Mouse (Mus musculus): ENCODE results near the gene Pom121l2.
"Not testable (repeated sequence)": the region's sequence is repeated elsewhere in the genome, so short reads cannot be mapped to it uniquely, and the experiment has no call there.

DNA sequence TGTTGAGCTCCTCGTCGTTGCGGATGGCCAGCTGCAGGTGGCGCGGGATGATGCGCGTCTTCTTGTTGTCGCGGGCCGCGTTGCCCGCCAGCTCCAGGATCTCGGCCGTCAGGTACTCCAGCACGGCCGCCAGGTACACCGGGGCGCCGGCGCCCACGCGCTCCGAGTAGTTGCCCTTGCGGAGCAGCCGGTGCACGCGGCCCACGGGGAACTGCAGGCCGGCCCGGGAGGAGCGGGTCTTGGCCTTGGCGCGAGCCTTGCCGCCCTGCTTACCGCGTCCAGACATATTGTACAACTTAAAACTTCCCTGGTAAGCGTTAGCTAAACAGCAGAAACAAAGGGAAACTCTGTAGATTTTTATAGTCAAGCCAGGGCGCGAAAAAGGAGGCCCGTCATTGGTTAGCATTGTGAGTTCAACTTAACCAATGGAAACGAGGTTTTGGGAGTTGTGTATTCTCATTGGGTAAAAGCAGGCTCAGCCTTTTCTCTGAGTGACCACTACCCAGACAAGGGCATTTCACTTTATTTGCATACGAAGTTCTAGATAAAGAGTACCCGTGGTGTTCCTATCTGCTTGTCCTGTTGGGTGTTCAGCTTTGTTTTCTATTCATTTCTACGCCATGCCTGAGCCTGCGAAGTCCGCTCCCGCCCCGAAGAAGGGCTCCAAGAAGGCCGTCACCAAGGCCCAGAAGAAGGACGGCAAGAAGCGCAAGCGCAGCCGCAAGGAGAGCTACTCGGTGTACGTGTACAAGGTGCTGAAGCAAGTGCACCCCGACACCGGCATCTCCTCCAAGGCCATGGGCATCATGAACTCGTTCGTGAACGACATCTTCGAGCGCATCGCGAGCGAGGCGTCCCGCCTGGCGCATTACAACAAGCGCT lies 54.5 kb downstream of the Pom121l2 start, which contains the start of the genes Hist1h2ah and Hist1h2bk:
- TF ChIP-seq CTCF (IDR thresholded peaks at IDR 0.05; ENCODE audit: control insufficient read depth, insufficient read depth, insufficient read length); MYOG (IDR thresholded peaks at IDR 0.05; ENCODE audit: control insufficient read depth, extremely low read depth, insufficient read length); MAX (IDR thresholded peaks at IDR 0.05): not testable (repeated sequence)
